Mouse (Mus musculus) brown adipose tissue, adult 24 weeks (tissue): ENCODE measurements around the gene Tnnc2. TPM values are rescaled to one million over a fixed set of nuclear protein-coding genes. Genes with fewer than 3 reads are reported as not detected.
"Not testable (repeated sequence)": the region's sequence is repeated elsewhere in the genome, so short reads cannot be mapped to it uniquely, and the experiment has no call there.

ENCODE experiments used
- H3K27ac ChIP-seq: fragments of 200-500 bp; replicated peaks from 2 replicates; pipeline ENCODE4 v1.5.1; 2012; ENCODE audit warnings: low read depth, mild to moderate bottlenecking, low read length
- H3K4me1 ChIP-seq: fragments of 200-500 bp; 2 replicates; pipeline ENCODE4 v1.6.1; 2012; ENCODE audit warnings: low read length, mixed read lengths; ENCODE audit not compliant: control insufficient read depth, insufficient read depth, insufficient read length
- H3K4me3 ChIP-seq: fragments of 200-500 bp; 2 replicates; pipeline ENCODE4 v1.5.1; 2012; ENCODE audit warnings: low read depth, mild to moderate bottlenecking, low read length, moderate library complexity; ENCODE audit not compliant: insufficient read depth
- polyA plus RNA-seq: library from polyadenylated mRNA; stranded (reverse); fragments of >200 nt; gene quantifications from 2 replicates; pipeline ENCODE4 v1.2.4, GENCODE M21; 2012; ENCODE audit not compliant: missing spikeins, insufficient read depth, insufficient read length

Gene Tnnc2
- polyA plus RNA-seq, 1 experiment: 204 TPM

- H3K27ac ChIP-seq: peak overlapping the region; percentile 75
- peak overlapping the region; percentile 84 for H3K4me3 ChIP-seq
- H3K4me1 ChIP-seq: peaks cover 4% of the 10 kb centered on the region
Observed at GRCm38 (mm10) chr2:164805332-164805718, 25.6 kb upstream of the Tnnc2 start.

DNA sequence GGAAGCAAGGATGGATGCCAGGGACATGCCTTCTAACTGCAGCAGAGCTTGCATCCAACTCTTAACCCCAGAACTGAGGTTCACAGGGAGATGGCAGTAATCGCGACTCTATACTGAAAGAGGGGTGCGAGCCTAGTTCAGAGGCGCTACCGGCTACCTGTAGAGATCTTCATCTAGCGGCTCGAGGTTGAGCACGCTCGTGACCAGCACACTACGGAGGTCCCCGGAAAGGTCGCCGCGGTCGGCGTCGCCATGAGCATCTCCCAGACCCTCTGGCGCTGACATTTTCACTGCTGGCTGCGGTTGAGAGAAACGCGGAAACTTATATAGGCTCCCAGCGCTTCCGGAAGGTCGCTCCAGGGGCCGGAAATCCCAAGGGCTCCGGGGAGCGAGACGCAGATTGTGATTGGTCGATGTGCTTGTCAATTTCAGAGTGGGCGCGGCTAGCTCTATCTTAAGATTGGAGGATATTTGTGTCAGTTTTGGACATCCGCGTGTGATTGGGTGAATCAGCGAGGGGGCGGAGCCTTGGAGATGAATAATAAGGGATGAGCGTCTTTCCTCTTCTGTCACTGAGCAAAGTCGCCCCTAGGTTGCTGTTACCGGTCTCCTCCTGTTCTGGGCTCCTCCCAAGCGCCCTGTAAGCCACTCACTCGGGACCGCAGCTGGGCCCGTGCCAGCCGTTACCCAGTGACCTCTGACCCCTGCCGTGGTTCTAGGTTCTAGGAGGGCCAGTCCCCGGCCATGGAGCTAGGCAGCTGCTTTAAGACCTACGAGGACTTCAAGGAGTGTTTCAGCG lies 25.0 kb upstream of the Tnnc2 start, which contains the start of the genes Acot8 and Zswim3:
Gene Acot8, minus strand, starts transcription at position 350 of the 799 bp plus-strand sequence.
Gene Zswim3, plus strand, starts transcription at position 566 of the 799 bp plus-strand sequence.
- Histone ChIP-seq H3K4me3 (peak within 1 kb of the TSS; percentile 84), H3K27ac (peak within 1 kb of the TSS; percentile 75), H3K4me1 (peaks cover 4% of the 10 kb centered on the region)

DNA sequence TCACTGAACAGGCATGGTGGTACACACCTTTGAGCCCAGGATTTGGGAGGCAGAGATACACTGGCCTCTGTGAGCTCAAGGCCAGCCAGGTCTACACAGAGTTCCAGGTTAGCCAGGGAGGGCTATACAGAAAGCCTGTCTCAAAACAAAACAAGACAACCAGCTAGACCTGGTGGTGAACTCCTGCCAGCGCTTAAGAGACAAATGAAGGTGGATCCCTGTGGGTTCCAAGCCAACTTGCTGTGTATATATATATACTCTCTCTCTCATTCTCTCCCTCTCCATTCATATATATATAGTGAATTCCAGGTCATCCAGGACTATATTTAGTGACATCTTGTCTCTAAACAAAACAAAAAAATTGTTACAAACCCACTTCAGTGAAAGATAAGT lies 24.1 kb upstream of the Tnnc2 start:
- Histone ChIP-seq H3K4me1 (peaks cover 4% of the 10 kb centered on the region), H3K4me3 (peak overlapping the region; percentile 84), H3K27ac (no peak overlapping the region)

GRCm38 (mm10) chr2:164803201-164803920 lies 23.6 kb upstream of the Tnnc2 start:
- peak overlapping the region; percentile 28 for H3K4me3 ChIP-seq
- no peak overlapping the region for H3K27ac ChIP-seq
- peaks cover 4% of the 10 kb centered on the region for H3K4me1 ChIP-seq

GRCm38 (mm10) chr2:164800252-164801004 lies 20.7 kb upstream of the Tnnc2 start:
- no peak overlapping the region for H3K4me3 ChIP-seq
- H3K27ac ChIP-seq: no peak overlapping the region
- peaks cover 4% of the 10 kb centered on the region for H3K4me1 ChIP-seq

- not testable (repeated sequence) for H3K27ac ChIP-seq, H3K4me1 ChIP-seq, H3K4me3 ChIP-seq
Observed at GRCm38 (mm10) chr2:164798554-164798953, 18.8 kb upstream of the Tnnc2 start.

GRCm38 (mm10) chr2:164795868-164796267 lies 16.1 kb upstream of the Tnnc2 start:
- Histone ChIP-seq H3K4me1 (peaks cover 5% of the 10 kb centered on the region), H3K27ac (no peak overlapping the region), H3K4me3 (no peak overlapping the region)

- H3K4me1 ChIP-seq: peaks cover 5% of the 10 kb centered on the region
- no peak overlapping the region for H3K4me3 ChIP-seq
- no peak overlapping the region for H3K27ac ChIP-seq
Observed at GRCm38 (mm10) chr2:164794293-164794692, 14.5 kb upstream of the Tnnc2 start.

- Histone ChIP-seq H3K4me1 (peaks cover 5% of the 10 kb centered on the region), H3K27ac (no peak overlapping the region), H3K4me3 (no peak overlapping the region)
Observed at GRCm38 (mm10) chr2:164793772-164794171, 14.0 kb upstream of the Tnnc2 start.

DNA sequence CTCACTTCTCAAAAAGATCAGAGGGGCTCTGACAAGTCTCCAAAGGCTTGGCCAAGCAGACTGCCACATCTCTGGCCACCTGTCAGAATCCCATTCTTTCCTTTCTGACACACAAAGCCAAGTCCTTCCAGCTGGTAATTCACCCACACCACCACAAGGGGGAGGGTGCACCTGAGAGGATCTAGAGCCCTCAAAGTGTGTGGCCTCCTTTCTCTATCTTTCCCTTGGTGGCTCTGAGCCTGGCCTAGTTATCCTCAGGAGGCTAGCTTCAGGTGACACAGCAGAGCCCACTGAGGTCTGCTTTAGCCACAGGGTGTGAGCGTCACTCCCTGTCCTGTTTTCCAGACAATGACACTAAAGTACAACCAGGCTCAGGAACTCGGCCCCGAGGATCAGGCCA lies 13.5 kb upstream of the Tnnc2 start:
- Histone ChIP-seq H3K4me1 (peaks cover 5% of the 10 kb centered on the region), H3K27ac (peak overlapping the region; percentile 4; the same call in 1 of the 2 replicates), H3K4me3 (no peak overlapping the region)

DNA sequence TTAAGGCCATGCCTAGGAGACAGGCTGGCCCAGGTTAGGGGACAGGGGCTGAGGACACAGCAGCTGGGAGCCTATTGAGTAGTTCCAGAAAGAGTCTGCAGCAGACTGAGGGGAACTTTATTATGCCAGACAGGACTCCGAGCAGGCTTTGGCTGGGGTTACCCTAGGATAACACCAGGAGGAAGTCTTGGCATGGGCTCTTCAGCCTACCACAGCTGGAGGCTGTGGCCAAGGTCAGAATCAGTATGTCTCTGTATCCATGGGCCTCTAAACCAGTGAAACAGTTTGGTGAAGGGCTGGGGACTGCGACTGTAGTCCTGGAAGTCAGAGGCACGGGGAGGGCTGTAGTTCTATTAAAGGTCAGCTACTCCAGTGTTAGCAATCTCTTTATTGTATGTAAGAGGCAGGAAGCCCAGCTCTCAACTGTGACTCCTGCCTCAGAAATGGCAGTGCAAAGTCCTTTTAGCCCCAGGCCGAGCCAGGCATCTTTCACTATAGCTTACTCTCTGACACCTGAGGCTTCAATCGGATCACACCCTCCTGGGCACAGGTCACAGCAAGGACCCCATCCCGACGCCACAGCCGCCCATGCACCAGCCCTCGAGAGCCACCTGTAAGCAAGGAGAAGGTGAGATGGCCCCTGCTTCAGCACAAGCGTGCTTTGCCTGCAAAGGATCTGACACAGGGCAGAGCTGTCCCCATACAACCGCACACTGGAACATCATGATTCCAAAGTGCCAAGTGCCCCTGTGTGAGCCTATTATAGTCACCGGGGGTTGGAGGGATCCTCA lies 12.8 kb upstream of the Tnnc2 start:
- H3K4me3 ChIP-seq: no peak overlapping the region
- H3K27ac ChIP-seq: no peak overlapping the region
- peaks cover 8% of the 10 kb centered on the region for H3K4me1 ChIP-seq

DNA sequence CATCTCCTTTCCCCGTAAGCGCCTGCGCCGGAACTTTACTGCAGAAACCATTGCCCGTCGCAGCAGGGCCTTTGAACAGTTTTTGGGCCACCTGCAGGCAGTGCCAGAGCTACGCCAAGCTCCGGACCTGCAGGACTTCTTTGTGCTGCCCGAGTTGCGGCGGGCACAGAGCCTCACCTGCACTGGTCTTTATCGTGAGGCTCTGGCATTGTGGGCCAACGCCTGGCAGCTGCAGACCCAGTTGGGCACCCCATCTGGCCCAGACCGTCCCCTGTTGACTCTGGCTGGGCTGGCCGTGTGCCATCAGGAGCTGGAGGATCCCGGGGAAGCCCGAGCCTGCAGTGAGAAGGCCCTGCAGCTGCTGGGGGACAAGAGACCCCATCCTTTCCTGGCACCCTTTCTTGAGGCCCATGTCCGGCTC lies 12.1 kb upstream of the Tnnc2 start:
- Histone ChIP-seq H3K4me3 (no peak overlapping the region), H3K4me1 (peaks cover 12% of the 10 kb centered on the region), H3K27ac (no peak overlapping the region)

DNA sequence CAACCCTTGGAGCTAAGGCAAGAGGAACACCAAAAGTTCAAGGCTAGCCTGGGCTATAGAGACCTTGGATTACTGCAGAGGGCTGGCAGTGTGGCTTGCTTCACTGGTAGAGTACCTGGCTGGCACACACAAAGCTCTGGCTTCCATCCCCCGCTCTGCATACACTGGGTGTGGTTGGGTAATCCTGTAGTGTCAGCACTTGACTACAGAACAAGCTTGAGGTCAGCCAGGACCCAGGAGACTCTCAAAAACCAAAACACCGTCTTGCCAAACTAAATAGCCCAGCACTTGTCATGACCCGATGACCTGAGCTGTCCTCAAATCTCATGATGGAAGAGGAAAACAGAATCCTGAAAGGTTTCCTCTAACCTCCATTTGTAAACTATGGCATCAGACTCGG lies 10.7 kb upstream of the Tnnc2 start:
- Histone ChIP-seq H3K4me3 (no peak overlapping the region), H3K27ac (peak overlapping the region; percentile 8; the same call in 1 of the 2 replicates)

DNA sequence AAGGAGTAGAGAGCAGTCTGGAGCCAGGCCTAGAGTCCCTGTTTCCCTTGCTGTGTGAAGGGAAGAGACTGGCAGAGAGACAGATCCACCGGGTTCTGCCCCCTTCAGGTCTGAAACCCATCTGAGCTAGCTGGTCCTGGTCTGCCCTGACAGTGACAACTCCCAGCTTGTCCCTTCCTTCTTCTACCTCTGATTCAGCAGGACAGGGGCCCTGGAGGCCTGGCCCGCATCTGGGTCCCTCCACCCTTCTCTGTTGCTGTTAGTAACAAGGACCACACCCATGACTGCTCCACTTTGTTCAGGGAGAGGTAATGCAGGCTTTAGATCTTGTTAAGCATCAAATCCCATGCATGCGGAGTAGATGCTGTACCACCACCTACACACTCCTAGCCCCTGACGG lies 8.6 kb upstream of the Tnnc2 start:
- Histone ChIP-seq H3K4me3 (no peak overlapping the region), H3K27ac (no peak overlapping the region)

More for the DNA sequence above, 10.7 kb upstream of the Tnnc2 start:
- H3K4me1 ChIP-seq: peaks cover 16% of the 10 kb centered on the region

More for the DNA sequence above, 8.6 kb upstream of the Tnnc2 start:
- peaks cover 18% of the 10 kb centered on the region for H3K4me1 ChIP-seq
